Mouse (Mus musculus) gastrocnemius, postnatal 25 days (tissue): ENCODE measurements around the gene 4921504E06Rik. TPM values are rescaled to one million over a fixed set of nuclear protein-coding genes. Genes with fewer than 3 reads are reported as not detected.

Experiments used
- DNase-seq: peaks from one replicate; pipeline ENCODE4 v3.0.0; 2022
- total RNA-seq, 2 experiments: library from RNA; stranded (reverse); gene quantifications; 1 replicate in 1 of 2; 2 replicates in 1 of 2; pipeline ENCODE4 v1.2.3; 2021

Gene 4921504E06Rik
- total RNA-seq, 2 experiments from 2014 or later: not detected

DNA sequence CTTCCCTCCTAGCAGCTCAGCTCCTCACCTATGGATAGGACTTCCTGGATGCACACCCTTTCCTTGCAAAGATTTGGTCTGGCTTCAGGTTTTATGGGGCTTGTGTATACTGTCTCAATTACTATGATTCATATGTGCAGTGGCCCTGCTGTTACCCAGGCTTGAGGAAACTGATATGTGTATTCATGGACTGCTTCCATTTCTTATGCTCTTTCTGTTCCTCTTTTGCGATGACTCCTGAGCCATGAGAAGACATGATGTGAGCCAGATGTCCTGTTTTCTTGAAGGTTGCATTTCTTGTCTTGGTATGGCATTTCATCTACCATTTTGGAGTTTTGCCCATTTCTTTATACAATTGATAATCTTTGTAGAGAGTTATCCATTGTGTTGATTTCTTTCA lies 48.0 kb downstream of the 4921504E06Rik start:
- no peak for DNase-seq

DNA sequence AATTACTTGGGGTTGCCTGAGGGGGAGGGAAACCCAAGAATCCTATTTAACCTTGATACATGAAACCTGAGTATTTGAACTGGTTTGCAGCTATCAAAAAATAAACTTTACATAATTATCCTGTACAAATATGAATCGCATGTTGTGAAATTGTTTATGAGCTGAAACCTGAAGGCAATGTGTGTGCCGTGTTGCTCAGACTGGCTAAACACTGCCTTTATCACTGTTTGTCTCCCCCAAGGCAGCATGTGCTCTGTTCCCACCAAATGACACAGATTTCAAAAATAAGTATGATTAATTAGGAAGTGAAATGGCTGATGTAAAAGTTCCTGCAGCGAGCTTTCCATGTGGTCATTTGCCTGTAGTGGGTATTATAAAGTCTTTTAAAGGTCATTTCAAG lies 63.5 kb downstream of the 4921504E06Rik start:
- no peak for DNase-seq

DNA sequence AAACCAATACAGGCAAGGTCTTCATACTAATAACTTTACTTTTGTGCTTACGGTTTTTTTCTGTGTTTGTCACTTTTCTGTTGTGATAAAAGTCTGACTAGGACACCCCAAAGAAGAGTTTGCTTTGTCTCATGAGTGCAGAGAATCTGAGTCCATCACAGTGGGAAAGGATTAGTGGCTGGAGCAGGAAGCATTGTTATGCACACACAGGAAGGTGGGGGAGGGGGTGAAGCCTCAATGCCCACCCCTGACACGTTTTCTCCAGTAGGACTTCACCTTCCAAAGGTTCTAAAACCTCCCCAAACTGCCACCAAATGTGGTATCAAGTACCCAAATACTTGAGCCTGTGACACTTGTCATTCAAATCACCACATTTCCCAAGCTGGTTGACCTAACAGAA lies 91.8 kb downstream of the 4921504E06Rik start:
- DNase-seq: no peak

DNA sequence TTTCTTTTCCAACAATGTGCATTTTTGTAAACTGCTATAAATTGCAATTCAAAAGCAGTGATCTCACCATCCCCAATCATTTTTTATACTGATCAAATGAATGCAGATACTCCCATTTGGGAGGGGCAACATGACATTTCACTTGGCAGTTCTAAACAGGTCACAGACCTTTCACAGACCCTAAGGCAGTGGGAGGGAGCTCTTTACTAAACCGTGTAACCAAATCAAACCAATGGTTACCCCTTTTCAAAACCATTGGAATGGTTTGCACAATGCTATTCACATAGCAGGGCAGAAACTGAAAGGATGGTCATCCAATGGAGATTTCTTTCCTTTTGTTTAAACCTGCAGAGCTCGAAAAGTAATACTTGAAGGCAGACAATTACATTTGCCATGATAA lies 94.9 kb downstream of the 4921504E06Rik start:
- no peak for DNase-seq

DNA sequence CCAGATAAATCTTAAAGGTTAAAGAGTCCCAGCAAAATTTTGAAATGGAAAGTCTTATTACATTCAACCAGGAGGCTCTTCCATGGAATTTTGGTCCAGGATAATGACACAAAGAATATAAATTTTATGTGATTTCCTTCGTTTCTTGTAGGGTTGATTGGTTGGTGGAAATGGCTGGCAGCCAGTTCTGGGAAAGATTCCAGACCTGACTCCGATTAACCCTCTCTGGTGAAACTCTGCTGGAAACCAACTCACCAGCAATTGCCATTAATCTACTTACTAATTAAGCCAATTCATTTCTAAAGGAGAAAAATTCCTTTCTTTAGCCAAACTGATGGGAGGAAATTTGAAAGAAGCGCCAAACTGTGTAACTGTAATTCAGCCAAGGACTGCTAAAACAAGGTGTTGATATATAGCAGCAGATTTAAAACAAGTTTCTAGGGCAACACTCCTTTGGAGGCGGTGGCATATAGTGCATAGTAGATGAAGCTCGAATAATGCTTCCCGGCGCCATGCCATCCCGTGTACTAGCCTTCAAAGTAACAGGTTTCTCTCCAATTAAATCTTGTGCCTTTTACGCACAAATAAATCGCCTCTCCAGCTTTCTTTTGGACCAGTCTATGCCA lies 97.7 kb downstream of the 4921504E06Rik start:
- no peak for DNase-seq

DNA sequence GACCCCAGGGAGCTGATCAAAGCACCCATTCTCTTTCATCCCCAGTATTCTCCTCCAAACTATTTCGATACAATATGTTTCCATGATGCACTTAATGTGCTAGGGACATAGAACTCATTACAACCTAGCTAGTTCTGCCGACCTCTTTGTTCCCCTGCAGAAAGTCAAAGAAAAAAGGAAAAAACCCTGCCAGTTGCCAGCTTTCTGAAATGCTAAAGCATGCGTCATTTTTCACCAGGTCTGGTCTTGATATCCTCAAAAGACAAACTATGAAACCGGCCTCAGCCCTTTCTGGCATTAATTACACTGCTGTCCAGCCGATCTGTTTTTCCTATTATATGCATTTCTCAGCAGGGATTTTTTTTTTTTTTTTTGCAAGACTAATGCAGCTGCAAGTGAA lies 98.5 kb downstream of the 4921504E06Rik start:
- DNase-seq: no peak

DNA sequence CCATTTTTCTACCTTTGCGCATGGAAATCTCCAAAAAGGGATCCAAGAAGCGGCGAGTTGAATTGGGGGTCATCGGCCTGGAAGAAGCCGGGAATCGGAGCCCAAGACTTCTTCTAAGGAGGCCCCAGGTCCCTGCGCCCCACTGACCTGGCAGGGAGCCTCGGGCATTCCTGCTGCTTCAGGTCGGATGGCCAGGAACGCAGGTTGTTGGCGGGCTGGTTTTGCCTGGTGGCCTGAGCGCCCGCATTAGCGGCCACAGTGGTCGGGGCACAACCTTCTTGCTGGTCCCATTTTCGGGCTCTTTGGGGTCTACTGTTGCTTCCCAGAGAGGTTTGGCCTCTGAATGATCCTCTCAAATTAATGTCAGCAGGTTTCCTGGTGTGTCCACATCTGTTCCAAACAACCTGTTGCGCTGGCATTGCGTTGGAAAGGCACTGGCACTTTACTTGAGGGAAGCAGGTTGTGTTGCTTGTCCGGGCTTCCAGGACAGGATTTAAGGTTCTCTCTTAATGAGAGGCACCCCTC lies 101.1 kb downstream of the 4921504E06Rik start:
- no peak for DNase-seq

DNA sequence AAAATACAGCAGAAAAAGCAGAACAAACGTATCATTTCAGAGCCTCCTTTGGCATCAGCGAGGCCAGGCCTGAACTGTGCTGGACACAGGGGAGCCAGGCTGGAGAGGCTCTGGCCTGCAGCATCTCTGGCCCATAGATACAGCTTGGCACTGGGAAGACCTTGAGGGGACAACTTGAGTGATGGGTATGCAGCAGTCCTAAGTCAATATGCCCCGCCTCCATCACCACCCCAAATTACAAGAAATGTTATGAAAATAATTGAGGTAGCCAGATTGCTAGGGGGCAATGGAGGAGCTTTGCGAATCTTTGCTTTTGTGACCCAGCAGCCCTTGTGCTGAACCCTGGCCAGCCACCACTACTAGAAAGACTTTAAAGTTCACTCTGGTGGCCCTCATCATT lies 104.4 kb downstream of the 4921504E06Rik start:
- no peak for DNase-seq

DNA sequence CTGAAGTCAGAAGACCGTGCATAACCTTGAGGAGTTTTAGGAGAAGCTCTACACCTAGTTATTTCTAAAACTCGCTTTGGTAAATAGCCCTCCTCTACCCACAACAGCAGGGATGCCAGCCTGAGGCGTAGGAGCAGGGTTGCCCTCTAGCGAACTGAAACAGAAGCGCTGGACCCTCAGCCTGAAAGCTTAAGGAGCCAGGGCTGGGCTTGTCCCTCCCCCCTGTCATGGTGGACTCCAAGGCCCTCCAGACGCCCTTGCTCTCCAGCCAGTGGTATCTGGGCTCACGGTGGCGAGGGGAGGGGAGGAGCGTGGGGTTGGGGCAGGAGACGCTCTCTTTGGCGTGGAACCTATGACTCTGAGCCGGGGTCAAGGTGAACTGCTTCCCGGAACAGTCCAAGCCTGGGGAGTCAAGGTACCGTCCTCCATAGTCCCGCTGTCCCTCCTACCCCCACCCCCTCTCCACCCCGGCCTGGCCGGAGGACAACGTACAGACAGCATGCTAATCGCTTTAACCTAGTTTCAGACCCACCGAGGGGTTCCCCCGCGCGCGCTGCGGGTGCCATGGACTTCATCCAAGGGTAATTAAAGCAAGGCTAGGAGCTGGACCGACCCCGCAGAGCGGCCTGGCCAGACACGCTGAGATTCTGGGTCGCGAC lies 105.5 kb downstream of the 4921504E06Rik start:
- no peak for DNase-seq

DNA sequence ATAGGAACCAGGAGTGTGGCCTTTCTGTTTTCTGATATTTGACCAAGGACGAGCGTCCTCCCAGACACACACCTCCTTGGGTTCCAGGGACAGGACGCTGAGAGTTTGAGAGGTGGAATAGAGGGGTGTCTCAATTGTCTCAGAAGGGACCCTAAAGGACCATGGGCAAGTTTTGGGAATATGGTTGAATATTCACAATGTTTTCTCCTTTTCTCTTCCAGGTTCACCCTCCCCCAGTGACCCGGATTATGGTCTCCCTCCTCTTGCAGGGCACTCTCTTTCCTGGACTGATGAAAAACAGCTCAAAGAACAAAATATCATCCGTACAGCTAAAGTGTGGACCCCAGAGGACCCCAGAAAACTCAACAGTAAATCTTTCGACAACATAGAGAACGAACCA lies 107.0 kb downstream of the 4921504E06Rik start:
- DNase-seq: no peak

DNA sequence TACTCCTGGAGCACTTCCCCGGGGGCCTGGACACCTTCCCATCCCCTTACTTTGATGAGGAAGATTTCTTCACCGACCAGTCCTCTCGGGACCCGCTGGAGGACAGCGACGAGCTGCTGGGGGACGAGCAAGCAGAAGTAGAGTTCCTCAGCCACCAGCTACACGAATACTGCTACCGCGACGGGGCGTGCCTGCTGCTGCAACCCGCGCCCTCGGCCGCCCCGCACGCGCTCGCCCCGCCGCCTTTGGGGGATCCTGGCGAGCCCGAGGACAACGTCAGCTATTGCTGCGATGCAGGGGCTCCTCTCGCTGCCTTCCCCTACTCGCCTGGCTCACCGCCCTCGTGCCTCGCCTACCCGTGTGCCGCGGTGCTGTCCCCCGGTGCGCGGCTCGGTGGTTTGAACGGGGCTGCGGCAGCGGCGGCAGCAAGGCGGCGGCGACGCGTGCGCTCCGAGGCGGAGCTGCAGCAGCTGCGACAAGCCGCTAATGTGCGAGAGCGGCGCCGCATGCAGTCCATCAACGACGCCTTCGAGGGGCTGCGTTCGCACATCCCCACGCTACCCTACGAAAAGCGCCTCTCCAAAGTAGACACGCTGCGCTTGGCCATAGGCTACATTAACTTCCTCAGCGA lies 107.7 kb downstream of the 4921504E06Rik start:
- DNase-seq: no peak

DNA sequence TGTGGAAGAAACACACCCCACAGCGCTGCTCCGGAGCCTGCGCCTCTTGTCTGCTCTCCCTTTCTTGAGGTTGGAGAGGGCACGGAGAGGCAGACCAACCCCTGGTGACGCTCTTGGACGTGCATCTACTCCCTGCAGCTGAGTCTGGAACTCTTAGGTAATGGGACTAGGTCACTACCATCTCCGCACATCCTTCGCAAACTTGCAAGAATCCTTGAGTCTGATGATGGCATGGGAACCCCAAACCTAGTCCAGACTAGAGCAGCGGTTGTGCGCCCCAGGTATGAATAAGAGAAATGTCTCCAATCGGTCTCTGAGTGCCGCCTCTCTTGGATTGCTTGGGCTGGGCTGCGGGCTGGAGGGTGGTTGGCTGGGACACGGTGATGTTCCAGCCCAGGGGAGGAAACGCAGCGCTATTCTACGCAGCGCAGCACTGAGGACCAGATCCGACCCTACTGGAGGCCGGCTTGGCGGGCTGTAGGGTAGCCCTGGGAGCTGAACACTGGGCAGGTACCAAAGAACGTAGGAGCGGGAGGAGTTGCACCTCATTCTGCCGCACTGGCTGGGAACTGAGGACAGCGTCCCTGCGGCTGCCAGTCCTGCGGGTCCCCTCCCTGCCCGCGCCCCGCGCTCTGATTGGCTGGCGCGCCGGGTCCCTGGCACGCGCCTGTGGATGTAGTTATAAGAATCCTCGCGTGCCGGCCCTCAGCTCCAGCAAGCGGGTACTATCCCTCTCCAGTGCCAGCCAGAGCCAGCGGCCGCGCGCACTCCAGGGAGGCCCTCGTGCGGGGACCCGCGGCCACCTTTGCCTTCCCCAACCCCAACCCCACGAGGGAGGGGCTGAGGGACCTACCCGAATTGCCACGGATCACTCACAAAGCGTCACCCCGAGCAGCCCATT lies 108.5 kb downstream of the 4921504E06Rik start, which contains the start of gene Ptf1a:
Ptf1a (plus strand) TSS at position 733 of the 901 bp plus-strand sequence.
- no peak for DNase-seq

DNA sequence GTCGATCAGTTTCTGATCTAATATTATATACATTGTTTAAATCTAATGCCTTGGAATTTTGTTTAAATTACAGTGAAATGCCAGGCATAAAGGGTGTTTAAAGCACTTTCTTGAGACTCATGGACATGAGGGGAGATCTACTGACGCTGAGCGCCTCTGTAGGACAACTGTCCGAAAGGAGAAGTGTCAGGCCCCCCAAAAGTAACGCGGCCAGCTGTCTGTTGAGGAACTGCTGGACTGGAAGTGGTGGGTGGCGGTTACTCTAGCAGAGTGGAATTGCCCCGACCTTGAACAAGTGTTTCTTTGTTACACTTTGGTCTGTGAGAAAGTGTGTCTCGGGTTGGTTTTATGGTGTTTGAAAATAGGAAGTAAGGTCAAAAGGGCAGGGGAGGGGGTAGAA lies 109.4 kb downstream of the 4921504E06Rik start:
- DNase-seq: no peak

DNA sequence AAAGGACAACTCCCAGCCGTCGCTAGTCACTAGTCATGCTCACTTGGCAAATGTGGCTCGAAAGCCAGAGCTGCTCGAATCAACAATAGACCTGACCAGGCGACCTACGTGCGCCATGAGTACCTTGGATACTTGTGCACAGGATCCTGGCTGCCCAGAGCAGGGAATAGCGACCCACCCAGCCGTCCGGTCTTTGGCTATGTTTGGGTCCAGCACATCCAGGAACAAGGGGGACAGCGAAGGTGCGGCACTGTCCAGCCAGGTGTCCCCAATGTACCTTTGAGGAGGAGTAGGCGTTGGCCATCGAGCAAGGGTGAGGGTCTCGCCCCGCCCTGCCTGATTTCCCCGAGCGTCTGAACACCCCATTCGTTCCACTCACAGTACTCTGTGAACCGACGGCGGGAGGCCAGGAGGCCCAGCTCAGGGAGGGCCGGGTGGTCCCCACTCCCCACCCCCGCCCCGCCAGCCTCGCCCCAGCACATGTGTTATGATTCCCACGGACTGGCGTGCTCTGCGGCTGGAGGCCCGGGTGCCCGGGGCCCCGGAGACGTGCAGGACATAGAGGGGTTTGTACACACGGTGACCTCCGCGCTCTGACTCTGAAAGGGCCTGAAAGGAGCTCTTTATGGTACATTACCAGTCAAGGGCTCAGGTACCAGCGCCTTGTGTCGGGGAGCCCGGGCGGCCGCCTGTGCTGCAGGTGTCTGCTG lies 121.9 kb downstream of the 4921504E06Rik start:
- no peak for DNase-seq

DNA sequence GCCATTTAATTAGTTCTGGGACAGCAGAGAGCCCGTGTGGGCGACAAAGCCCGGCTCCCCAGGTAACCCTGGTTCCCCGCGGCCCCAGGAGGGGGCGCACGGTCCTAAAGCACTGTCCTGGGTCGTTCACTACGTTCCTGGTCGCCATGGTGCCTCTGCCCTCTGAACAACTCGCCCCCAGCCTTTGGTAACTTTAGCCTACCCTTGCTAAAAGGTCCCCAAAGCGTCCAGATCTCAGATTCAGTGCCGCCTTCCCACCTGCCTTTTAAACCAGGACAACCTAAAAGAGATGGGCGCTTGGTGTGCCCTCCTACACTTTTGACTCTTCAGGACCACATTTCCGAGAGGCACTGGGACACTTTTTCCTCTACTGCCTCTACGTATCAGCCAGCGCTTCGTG lies 122.5 kb downstream of the 4921504E06Rik start:
- no peak for DNase-seq

DNA sequence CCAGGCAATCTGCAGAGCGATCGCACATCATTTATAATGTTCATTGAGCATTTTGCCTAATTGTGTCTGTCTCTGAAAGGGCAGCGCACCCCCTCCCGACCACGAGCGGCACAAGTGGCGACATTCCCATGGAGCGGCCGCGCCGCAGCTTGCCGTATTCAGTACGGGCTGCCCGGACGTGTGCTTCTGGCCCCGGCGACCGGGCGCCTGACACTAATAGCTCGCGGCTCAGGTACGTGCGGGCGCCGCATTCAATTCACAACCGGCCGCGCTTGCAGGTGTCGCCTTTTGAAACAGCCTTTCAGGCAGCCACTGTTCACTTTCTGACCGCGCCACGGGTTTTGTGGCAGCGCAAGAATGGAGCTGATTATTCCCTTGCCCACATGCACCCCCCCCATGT lies 123.0 kb downstream of the 4921504E06Rik start:
- no peak for DNase-seq

DNA sequence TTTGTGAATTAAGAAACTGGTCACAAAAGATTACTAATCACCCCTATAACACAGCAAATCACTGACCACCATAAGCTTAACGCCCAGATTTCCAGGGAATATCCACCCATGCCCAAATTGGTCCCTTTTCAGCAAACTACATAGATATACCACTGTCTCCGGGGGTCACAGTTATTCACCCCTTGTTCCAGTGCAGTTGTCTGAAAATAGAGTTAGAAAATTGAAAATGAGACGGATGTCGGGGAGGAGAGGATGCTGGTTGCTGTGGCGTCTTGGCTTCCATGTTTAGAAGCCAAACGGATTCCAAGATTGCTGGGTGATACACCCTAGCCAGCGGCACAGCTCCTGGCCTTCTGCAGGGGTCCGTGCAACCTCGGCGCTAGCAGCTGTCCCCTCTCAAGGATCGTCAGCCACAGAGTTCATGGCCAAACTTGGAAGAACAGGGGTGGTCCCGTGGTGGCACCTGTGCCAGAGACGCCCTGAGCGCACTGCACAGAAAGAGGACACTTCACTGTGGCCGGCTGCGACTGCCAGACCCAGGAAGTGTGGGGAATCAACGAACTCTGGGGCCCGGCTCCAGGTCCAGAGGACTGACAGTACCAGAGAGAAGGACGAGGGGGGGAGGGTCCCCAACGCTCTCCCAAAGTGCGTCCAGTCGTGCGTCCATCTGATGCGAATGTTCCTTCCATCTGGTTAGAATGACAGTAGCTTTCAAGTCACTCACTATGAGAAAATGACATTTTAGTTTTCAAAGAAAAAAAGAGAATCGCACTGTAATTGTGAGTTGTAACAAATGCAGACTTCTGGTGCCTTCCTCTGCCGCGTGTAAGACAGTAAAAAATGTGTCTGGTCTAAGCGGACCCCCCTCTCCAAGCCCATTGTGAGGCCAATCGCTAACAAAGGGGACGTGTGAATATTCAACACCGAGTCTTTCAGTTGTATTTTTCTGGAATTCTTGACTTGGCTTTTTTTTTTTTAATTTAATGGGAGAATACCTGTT lies 123.7 kb downstream of the 4921504E06Rik start:
- DNase-seq: no peak

DNA sequence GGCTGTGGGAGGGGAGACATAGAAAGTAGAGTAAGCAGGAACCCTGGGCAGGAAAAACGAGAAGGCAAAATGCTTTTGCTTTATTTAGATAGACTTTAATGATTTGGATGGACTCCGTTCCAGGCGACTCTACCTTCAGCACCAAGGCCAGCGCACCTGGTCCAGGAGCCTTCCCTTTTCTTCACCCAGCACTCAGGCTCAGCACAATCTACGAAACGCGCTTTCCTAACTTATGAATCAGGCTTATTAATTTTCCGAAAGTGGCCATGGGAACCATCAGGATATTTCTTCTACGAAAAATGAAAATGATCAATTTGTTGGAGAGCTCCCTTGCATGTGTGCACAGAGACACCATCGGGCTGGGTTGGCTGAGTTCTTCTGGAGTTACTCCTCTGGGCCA lies 124.7 kb downstream of the 4921504E06Rik start:
- no peak for DNase-seq

DNA sequence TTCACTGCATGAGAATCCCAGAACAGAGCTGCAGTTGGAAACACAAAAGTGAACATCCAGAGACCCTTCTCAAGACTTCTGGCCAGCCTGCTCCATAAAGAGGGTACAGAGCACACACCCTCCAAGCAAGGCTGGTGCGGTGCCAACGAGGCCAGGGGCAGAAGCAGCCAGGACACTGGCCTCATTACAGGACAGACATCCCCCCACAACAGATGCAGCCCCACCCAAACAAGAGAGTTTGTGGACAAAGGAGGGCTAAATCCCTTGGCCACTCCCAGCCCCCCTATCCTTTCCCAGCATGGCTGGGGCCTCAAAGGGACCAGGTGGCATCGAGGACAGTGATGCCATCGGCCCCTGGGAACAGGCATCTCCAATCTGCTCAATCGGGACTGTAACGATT lies 130.6 kb downstream of the 4921504E06Rik start:
- no peak for DNase-seq

DNA sequence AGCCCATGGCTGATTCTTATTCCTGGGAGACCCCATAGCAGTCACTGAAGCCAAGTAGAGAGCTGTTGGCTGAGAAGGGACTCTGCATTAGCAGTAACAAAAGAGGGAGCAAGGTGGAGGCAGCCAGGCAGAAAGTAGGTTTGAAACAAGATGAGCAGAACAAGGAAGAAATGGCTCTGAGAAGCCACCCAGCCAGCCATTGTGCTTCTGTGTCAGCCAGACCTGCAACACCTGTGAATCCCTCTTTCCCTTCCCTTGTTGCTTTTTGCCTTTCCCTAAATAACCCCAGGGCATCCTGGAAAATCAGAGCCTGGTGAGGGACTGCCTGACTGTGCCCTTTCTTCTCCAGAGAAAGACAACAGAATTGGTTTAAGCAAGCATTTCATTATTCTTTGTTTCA lies 131.5 kb downstream of the 4921504E06Rik start:
- DNase-seq: no peak
